Mouse (Mus musculus): ENCODE measurements around the gene Map3k14.
"Not testable (repeated sequence)": the region's sequence is repeated elsewhere in the genome, so short reads cannot be mapped to it uniquely, and the experiment has no call there.

Map3k14 gene

DNA sequence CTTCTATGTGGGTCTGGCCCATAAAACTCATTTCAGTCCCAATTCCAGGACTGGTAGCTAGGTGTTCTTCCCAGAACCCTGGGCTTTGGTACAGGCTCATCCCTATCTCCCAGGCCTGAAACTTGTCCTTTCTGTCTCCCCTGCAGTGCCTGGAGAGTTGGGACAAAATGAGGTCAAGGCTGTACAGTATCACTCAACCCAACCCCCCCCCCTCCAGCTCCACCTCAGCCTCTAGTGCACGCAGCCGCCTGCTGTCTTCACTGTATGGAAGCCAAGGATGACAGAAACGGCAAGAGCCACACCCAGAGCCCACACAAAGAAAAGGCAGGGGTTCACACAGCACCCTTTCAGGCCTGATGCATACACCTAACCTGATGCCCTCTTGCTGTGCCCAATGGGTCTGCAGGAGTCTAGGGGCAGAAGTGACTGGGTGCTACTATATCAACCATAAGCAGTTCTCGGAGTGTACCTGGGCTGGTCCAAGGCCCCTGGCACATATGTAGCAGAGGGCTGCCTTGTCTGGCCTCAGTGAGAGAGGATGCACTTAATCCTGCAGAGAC is 20.5 kb downstream of the Map3k14 start:
- no peak for DNase-seq (ENCODE audit: low spot score in 2 of 2)

DNA sequence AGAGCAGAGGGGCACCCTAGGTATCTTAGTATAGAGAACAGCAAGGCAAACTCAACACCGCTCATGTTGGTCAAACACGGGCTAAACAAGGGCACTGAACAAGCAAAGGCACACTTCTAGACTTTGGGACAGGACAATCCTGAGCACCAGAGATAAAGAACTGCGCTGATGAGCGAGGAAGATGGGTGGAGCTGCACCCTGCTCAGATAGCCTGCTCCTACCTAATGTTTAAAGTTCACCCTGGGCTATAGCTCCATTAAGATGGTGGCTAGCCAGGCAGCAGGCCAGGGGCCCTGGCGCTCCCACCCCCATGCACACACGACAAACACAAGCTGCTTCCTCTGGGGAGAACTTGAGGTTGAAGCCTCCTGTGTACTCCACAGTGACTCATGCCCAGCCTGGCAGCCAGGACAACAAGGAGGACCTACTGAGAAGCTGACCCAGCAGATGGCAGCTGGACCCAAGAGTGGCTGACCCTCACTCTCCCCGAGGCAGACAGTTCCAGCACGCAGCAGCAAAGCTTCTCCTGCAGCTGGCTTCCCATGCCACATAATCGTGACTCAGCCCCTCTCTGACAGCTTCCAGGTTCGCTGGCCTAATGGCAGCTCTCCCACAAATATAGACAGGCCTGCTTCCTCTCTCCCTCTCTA is 21.1 kb downstream of the Map3k14 start:
- peak; percentile 60 to 71 for DNase-seq (ENCODE audit: low spot score in 2 of 2)

DNA sequence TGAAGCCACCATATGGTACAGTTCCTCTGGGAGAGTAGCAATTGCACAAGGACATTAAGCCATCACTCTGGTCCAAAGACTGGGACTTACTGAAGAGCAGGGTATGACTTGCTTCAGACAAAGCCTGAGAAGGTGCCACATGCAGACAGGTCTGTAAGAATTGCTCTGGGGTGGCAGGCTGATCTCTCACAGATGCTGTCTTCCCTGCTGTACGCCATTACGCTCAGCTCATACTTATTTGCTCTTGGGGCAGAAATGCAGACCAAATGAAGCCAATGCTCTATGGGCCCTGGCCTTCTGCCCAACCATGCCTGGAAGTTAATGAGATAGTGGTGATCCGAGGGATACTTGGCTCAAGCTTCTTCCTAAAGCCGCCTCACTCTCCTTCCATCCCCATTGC is 22.4 kb downstream of the Map3k14 start:
- no peak for DNase-seq (ENCODE audit: low spot score in 2 of 2)

DNA sequence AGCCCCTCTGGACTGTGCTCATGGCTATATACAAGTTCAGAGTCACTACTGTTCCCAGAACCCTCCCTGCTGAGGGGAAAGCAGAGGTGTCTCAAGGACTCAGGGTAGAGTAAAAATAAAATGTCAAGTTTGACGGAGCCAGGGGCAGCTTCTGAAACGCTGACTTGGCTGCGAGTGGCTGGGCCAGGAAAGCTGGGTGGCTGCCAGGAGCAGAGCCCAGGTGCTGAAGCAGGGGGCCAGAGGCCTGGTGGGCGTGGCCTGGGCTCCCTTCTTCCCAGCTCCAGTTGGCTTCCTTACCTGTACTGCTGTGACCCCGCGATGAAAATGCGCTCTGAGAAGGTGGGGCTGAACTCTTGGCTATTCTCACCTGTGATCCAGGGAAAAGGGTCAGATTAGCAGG is 26.5 kb downstream of the Map3k14 start:
- DNase-seq (ENCODE audit: low spot score in 2 of 2), result no peak

DNA sequence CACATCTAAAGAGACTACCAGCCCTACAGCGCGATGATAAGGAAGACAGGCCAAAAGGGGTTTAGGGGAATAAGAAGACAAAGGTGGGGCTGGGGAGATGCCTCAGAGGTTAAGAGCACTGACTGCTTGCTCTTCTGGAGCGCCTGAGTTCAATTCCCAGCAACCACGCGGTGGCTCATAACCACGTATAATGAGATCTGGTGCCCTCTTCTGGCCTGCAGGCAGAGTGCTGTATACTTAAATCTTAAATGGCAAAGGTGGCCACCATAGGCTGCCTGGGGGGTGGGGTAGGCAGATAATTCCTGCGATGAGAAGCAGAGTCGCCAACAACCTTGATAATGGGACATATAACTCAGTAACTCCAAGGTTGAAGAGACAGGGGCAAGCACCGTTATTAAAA is 29.5 kb downstream of the Map3k14 start:
- no peak for DNase-seq (ENCODE audit: low spot score in 2 of 2)

DNA sequence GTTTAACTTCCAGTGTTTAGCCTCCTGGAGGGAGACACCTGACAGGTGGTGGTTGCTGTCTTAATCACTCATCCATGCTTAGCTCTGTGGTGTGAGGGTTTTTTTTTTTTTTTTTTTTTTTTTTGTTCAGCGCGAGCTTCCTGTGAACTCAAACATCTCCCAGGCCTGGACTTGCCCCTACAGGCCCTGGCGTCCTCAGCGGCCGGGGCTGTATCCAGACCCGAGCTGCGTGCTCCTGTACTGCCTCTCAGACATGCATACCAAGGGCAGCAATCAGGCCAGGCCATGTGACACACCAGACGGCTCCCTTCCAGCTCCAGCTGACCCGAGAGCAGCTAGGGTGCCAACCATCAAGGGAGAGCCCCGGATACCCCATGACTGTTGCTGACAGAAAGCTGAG is 30.4 kb downstream of the Map3k14 start:
- DNase-seq (ENCODE audit: low spot score in 2 of 2), result no peak

DNA sequence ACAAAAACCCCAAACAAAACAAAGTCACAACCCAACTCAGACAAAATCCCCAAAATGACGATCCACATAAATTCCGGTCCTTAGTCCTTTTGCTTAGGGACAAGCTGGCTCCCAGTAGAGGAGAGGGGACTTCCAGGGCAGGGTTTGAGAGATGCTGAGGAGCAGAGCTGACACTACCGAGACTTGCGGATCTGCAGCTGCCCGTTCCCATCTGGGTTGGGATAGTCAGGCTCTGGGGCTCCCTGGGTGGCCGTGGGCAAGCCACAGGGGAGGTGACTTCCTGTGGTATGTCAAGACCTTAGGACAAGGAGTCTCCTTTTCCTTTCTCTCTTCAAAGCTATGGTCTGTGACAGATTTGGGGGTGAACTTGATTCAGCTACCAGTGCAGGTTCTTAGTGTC is 30.8 kb downstream of the Map3k14 start:
- DNase-seq (ENCODE audit: low spot score in 2 of 2), result no peak

DNA sequence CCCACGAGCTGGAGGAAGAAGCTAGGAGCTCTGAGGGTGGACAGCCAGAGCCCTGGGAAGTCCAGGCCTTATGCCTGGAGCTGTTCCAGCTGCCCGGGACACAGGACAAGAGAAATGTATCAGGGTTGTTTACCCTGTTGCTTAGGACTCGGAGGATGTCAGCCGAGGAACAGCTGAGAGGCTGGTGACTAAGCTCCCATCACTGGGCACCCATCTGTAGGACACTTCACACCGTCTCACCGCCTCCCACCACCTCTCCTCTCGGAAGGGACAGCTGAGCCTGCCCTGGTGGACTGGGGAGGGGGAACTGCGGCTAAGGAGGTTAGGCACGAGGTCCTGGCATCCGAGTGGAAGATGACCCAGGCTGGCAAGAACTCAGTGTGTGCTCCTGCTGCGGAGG is 31.6 kb downstream of the Map3k14 start:
- no peak for DNase-seq (ENCODE audit: low spot score in 2 of 2)

DNA sequence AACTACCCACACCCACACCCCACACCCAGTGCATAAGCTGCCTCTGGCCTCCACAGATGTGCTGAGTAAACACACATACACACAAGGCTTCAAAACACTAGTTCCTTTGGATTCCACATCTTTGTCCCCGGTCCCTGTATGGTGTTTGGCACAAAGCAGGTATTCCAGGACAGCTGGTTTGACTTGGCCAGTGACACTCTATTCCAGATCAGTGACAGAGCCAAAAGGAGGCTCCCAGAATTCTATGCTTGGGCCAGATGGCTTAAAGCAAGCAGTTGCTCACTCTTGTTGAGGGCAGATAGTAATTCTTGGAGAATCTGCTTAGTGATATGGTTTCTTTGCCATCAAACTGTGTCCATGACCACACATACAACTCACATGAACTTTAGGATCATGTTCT is 32.8 kb downstream of the Map3k14 start:
- DNase-seq (ENCODE audit: low spot score in 2 of 2), result no peak

DNA sequence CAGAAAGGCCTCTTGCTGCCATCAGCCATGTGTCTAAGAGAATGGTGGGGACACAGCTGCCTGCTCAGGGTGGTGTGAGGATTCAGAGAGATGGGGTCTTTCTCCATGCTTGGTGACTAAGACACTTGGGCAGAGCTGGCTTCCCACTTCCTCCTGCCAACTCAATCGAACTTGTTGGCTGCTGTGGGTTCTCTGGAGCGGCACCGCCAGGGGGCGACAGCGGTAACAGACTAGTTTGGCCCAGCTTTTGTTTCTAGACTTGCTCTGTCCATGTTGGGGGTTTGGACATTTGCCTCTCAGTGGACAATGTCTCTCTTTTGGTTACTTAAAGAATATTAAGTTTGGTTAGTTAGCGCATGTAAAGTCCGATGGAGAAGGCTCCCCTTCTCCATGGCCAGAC is 34.3 kb downstream of the Map3k14 start:
- DNase-seq (ENCODE audit: low spot score in 2 of 2), result peak; percentile 84 to 87

DNA sequence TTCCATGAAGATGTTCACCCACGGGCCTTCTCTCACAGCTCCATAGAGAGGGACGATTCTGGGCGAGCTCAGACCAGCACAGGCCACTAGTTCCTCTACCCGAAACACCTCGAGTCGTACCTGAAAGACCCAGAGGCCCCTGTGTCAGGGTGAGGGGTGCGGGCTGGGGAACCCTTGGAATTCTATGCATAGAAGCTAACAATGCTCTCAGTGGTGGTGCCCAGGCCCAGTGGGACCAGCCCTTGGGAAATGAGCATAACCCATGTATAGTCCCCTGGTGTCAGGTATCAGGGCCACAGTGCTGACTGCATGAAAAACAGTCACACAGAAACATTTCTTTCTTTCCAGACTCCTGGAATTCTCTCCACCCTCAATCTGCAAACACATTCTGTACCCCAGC is 35.9 kb downstream of the Map3k14 start:
- no peak for DNase-seq (ENCODE audit: low spot score in 2 of 2)

DNA sequence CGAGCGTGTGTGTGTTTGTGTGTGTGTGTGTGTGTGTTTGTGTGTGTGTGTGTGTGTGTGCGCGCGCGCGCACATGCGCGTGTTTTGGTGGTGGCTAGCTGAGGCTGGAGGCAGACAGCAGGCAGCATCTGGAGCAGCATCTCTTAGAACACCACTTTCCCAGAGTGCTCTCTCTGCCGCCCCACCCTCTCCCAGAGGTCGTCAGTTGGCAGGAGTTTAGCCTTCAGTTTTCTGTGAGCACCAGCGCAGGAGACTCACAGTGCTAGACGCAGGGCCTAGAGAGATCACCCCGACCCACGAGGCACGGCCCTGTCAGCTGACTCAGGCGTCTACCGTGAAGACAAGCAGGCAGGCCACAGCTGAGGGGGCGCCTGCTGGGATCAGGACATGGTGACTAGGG is 36.6 kb downstream of the Map3k14 start:
- no peak for DNase-seq (ENCODE audit: low spot score in 2 of 2)

DNA sequence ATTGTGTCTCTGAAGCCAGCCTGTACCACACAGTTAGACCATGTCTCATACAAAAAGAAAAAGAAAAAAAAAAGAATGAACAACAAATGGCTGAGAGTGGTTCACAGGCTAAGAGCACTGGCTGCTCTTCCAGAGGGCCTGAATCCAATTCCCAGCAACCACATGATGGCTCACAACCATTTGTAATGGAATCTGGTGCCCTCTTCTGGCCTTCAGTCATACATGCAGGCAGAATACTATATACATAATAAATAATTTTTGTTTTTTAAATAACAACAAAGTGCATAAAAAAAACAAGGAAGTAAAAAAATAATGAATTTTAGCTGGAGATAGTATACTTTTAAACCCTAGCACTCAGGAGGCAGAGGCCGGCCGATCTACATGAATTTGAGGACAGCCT is 37.7 kb downstream of the Map3k14 start:
- DNase-seq (ENCODE audit: low spot score in 2 of 2), result no peak

DNA sequence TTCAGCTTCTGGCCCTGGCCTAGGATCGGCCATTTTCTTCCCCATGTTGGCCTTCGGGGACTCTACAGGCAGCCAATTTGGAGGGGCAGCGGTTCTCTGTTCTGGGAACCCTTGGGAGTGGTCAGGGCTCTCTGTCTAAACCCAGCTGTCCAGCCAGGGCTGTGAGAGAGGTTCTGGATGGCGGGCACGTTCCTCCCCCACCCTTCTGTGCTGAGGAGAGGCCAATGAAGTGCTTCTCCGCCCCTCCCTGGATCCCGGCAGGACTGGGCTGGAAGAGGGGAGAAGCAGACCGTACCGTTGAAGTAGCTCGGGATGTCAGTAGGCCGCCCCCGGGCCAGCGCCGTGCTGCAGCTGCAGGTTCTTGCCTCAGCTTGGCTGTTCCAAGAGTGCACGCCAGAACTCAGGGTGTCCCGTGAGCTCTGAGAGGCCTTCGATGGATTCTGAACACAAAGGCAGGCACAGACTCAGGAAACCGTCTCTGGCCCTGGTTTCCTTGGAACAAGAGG is 43.3 kb downstream of the Map3k14 start:
- no peak for DNase-seq (ENCODE audit: low spot score in 2 of 2)

DNA sequence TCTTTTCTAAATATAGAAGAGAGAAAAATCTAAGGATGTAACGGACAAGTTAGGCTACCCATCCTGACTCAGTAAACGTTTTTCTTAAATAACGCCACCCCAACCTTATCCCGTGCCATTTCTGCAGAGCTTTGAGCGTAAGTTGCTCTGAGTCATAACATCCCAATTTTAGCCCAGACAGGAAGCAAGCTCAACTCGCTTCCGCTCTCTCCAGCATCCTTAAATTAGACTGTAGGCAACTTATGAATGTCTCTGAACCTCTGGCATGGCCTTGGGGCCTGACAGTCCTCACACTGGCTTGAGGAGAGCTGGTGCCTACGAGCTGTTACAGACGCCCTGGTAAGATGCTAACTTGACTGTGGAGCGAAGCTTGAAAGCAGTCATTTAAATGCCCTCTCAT is 43.8 kb downstream of the Map3k14 start:
- peak in 1 of 2 experiments; percentile 53 for DNase-seq (ENCODE audit: low spot score in 2 of 2)

DNA sequence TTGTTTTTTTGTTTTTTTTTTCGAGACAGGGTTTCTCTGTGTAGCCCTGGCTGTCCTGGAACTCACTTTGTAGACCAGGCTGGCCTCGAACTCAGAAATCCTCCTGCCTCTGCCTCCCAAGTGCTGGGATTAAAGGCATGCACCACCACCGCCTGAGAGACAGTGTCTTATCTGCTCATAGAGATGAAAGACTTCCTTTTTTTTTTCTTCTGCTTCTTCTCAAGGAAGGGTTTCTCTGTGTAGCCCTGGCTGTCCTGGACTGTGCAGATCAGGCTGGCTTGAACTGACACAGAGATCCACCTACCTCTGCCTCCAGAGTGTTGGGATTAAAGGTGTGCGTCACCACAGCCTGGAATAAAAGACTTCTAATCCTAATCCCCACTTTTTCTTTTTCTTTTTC is 44.6 kb downstream of the Map3k14 start:
- DNase-seq (ENCODE audit: low spot score in 2 of 2), result not testable (repeated sequence)

DNA sequence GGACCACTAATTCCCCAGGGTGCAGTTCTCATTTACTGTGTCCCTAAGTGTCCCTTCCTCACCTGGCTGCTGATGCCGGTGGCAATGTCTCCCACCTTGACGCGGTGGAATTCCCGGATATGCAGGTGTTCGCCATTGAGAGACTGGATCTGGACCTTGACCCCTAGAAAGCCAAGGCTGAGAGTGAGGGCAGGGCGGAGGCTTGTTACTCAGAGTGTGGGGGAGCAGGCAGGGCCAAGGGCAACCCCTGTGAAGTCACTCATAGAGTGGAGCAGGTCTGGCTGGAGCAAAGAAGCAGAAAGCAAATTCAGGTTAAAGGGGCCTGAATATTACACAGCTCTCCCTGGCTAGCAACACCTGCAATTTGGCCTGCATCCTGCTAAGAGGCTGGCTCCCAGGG is 45.8 kb downstream of the Map3k14 start:
- no peak for DNase-seq (ENCODE audit: low spot score in 2 of 2)

DNA sequence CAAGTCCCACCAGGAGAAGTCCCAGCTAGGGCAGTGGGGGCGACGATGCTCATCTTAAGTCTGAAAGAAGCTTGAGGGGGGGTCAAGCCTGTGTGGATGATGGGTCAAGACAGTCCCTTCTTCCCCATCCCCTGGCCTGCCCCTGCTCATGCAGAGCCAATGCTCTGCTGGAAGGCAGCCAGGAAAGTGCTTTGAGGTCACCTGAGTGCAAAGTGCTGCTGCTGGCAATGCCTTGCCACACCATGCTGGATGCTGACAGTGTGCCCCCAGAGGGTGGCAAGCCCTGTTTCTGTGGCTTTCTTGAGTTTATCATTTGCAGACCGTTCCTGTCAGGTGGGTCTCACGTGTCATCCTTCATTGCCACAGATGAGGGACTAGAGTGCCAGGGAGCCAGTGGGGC is 47.3 kb downstream of the Map3k14 start:
- no peak for DNase-seq (ENCODE audit: low spot score in 2 of 2)

DNA sequence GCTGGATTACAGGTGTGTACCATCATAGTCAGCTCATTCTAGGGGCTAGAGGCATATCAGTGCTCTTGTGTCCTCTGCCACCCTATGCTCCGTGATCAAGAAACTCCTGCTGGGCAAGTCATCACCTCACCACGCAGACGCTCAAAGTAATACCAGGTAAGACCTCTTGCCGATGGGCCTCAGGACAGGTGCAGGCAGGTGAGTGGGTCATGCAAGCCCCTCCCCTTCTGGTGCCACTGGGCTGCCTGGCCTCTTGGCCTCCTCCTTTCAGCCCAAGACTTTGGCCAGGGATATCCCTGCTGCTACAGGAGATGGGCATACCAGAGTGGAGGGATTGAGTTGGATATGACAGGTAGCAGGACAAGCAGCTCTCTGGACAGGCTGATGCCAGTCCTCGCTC is 48.0 kb downstream of the Map3k14 start:
- no peak for DNase-seq (ENCODE audit: low spot score in 2 of 2)

DNA sequence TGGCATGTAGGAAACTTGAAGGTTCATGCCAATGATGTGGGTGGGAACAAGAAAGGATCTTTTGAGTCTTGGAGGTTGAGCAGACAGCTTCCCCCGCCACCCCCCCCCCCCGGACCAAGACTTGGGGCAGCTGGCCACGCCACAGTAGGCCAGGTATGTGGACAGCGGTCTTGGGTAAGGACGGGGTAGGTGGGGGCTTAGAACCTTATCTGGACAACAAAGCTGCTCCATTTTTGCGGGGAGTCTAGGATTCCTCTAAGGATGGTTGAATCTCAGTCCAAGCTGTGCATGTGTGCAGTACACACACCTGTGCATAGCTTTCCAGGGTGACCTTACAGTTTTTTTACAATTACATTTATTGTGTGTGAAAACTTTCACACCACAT is 48.8 kb downstream of the Map3k14 start:
- no peak for DNase-seq (ENCODE audit: low spot score in 2 of 2)

DNA sequence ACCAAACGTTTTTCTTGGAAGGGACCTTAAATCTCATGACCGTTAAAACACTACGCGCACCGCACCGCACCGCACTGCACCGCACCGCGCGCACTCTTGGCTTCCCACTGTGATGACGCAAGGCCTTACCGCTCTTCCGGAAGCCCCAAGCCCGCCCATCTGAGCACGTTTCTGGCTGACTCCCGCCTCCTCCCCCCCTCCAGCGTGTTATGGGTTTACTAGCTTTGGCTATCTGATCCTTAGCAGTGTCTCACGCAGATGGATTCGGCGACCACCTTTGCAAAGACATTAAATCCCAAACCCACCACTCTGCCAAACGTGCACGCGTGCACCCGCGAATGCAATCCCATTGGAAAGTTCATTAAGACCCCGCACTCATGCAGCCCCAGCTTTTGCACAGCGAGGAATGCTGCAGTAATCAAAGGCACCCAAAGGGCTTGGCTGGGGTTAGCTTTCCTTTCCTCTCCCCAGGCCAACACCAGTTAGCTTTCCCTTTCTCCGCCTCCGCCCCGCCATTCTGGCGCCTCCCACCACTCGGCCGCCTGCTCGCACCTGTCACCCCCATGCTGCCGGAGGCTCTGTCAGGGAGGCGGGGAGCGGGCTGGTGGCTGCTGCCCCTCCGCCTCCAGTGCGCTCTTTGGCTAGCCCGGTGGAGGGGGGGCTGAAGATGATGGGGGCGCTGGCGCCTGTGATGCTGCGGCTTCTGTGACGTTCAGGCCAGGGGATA is 49.3 kb downstream of the Map3k14 start, which contains the start of gene Spata32:
TSS of gene Spata32 (minus strand) at position 643 of the 727 bp plus-strand sequence.
- DNase-seq (ENCODE audit: low spot score in 2 of 2), result peak; percentile 83 to 85

DNA sequence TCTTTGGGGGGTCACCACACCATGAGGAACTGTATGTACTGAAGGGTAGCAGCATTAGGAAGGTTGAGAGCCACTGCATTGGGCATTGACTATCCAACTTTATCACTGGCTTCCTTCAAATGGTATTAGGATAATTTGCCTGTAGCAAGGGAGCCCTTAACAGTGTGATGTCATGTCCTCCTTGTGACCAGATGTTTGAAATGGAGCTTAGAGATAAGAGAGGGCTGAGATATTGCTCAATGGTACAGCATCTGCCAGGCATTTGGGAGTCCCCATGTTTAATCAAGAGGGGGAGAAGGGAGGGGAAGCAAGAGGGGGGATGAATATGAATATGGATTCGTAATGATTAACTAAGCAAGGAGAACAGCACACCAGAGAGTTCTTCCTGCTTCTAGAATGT is 51.9 kb downstream of the Map3k14 start:
- no peak for DNase-seq (ENCODE audit: low spot score in 2 of 2)

DNA sequence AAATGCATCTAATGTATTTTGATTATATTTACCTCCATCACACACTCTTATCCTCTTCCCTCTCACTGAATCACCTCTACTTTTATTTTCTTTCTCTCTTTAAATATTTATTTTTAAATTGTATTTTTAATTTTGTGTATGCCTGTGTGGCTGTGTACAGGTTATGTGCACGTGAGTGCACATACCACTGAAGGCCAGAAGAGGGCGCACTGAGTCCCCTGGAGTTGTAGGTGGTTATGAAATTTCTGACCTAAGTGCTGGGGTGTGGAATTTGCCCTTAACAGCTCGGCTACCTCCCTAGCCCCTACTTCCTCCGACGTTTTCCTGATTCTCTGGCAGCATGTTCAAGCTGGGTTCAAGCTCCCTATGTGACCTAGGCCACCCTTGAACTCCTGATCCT is 53.6 kb downstream of the Map3k14 start:
- DNase-seq (ENCODE audit: low spot score in 2 of 2), result no peak

Data from right cerebral cortex, postnatal 10 days (tissue).